Mouse (Mus musculus): ENCODE data around the gene Eno4.
"Not testable (repeated sequence)": the region's sequence is repeated elsewhere in the genome, so short reads cannot be mapped to it uniquely, and the experiment has no call there.

Gene Eno4

DNA sequence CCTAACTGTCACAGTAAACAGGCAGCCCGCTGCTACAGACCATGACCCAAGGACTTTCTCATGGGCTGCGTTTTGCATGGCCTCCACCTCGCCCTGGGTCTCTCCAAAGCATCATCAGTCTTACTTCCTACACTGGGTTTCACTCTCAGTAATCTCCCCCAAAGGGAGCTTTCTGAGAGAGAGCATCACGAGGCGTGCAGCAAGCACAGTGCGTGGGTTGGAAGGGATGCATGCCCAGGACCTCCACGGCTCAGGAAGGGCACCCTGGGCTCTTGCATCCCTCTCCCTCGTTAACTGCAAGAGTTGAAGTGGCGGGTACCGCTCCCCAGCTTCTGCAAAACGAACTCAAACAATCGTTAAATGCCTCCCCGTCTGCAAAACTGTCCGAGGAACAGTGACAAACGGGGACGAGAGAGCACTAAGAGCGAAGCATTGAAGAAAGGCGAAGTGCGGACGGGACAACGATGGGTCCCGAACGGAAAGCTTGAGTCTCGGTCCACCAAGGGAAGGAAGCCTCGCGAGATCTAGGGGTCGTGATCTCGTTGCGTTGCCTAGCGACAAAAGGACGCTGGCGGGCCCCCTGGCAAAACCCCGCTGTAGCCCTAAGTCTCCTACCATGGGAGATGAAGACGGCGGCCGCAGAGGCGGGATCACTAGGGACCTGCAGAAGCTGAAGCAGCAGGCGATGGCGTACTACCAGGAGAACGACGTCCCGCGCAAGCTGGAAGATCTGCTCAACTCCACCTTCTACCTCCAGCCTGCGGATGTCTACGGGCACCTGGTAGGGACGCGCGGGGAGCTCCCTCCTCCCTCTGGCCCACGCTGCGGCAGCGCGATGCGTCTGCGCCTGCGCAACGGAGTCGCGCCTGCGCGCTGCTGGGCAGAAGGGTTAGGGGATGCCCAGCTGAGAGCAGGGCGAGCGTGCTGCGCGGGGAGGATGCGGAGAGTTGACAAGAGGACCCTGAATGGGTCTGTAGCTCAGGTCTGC is at the start of gene Eno4, which contains the start of gene Hspa12a:
Eno4 (plus strand) TSS at position 585 of the 988 bp plus-strand sequence.
Hspa12a (minus strand) TSS at position 814 of the 988 bp plus-strand sequence.
- DNase-seq: peak; percentile 95

DNA sequence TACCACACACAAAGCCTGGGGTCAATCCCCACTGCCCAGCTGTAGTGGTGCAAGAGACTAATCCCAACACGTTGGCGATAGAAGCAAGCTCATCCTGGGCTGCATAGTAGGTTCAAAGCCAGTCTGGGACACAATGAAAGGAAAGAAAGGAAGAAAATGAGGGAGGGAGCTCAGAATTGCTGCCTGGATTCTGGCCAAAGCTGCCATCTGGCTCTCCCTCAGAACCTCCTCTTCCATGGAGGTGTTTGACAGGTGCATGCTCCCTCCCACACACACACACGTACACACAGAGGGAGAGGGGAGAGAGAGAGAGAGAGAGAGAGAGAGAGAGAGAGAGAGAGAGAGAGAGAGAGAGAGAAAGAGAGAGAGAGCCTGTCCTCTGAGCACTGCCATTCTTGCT is 47.0 kb upstream of the Eno4 start:
- no peak for DNase-seq

GRCm38 (mm10) chr19:58900471-58900870 is 42.8 kb upstream of the Eno4 start:
- not testable (repeated sequence) for DNase-seq

DNA sequence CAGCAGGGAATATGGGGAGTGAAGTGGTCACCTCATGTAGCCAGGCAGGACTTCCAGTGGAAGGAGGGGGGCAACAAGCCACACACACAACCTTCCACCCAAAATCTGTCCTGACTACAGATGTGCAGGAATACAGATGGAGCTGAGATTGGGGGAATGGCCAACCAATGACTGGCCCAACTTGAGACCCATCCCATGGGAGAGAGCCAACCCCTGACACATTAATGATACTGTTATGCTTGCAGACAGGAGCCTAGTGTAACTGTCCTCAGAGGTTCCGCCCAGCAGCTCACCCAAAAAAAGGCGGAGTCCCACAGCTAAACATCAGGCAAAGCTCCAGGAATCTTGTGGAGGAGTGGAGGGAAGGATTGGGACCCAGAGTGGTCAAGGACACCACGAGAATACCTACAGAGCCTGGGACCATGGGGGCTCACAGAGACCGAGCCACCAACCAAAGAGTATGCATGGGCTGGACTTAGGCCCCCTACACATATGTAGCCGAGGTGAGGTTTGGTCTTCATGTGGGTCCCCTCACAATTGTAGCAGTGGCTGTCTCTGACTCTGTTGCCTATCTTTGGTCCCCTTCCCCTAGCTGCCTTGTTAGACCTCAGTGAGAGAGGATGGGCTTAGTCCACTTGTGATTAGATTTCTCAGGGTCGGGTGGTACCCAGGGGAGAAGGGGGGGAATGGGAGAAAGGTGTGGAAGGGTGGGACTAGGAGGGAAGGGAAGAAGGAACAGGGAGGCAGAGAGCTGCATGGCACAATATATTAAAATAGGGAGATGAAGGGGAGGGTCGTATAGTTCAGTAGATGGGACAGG is 39.9 kb upstream of the Eno4 start:
- DNase-seq: no peak

GRCm38 (mm10) chr19:58903899-58904327 is 39.3 kb upstream of the Eno4 start:
- DNase-seq: peak; percentile 68

DNA sequence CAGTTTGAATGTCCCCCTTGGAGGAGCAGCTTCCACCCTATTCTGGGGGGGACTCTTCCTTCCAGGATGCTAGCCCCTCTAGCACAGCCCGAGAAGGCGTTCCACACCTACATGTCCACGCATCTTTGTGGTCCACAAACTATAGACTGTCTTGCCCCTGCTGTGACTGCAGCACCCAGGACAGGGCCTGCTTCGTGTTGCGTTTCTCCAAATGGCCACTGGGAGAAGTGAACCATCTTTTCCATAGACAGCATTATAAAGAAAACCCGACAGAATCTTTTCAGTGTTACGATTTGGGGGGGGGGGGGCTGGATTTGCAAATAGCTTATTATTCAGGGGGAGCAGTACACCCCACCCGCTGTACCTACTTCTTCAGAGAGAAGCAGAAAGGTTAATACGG is 36.5 kb upstream of the Eno4 start:
- no peak for DNase-seq

GRCm38 (mm10) chr19:58908018-58908417 is 35.2 kb upstream of the Eno4 start:
- DNase-seq: no peak

GRCm38 (mm10) chr19:58910941-58911368 is 32.3 kb upstream of the Eno4 start:
- DNase-seq: peak; percentile 27

DNA sequence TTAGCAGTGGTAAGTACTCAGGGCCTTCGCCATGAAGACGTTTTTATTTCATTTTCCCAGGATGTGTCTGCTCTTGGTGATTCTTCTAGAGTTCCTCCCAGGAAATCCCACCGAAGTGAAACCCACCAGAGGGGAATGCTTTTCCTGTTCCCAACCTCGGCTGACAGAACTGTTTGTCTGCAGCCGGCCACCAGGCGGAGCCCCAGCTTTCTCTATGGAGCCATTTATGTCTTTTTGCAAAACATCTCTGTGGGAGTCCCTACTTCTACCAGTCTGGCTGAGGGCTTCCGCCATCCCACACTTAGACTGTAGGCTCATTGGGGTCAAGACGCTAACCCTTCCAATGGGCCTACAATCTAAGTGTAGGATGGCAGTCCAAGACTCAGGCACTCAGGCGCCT is 31.8 kb upstream of the Eno4 start:
- DNase-seq: peak; percentile 69

GRCm38 (mm10) chr19:58913301-58913700 is 29.9 kb upstream of the Eno4 start:
- DNase-seq: no peak

GRCm38 (mm10) chr19:58918597-58918996 is 24.6 kb upstream of the Eno4 start:
- no peak for DNase-seq

- no peak for DNase-seq
Observed at GRCm38 (mm10) chr19:58919148-58919547, 24.1 kb upstream of the Eno4 start.

- no peak for DNase-seq
Observed at GRCm38 (mm10) chr19:58931081-58931800, 12.0 kb upstream of the Eno4 start.

- DNase-seq: no peak
Observed at GRCm38 (mm10) chr19:58933062-58933461, 10.2 kb upstream of the Eno4 start.

DNA sequence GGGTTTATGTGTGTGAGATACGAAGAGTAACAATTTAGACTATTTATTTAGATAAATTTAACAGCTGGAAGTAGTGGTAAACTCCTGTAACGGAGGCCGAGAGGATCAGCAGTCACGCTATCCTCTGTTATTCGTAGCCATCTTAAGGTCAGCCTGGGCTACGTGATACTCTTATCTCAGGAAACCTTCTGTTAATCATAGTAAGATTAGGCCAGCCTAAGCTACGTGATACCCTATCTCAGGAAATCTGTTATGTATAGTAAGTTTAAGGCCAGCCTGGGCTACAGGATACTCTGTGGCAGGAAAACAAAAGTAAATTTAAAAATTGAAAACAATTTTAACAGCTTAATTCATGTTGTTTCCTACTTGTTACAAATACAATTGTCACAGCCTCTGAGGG is 2.7 kb downstream of the Eno4 start:
- no peak for DNase-seq

DNA sequence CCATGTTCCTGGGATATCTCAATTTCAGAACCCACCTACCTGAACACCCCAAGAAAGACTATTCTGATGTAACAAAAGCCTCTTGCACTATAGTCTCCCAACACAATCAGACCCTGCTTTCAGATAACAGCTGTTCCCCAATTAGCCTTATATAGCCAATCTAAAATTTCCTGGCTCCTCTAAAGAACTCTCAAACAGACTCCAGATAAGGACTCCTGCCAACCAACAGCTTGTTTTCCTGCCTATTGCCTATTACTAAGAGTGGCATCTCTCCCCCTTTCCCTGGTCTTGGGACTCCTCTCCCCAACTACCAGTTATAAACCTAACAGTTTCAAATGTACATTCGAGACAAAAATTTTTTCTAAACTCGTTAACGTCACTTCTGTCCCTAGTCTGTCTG is 8.3 kb downstream of the Eno4 start:
- DNase-seq: no peak

DNA sequence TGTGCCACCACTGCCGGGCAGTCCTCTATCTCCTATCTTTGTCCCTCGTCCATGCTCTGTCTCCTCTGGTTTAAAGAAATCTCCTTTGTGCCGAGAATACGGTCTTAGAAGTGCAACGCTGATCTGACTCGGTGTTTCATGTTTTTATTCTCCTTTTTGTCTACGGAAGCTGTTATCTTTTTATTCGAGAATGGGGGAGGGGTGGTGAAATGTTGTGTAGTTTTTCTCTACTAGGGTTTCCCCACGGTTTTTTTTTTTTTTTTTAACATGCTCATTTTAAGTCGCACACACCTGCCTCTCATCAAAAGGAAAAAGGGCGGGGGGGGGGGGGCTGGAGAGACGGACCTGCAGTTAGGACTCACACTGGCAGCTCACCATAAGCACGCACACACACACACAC is 9.0 kb downstream of the Eno4 start:
- no peak for DNase-seq

DNA sequence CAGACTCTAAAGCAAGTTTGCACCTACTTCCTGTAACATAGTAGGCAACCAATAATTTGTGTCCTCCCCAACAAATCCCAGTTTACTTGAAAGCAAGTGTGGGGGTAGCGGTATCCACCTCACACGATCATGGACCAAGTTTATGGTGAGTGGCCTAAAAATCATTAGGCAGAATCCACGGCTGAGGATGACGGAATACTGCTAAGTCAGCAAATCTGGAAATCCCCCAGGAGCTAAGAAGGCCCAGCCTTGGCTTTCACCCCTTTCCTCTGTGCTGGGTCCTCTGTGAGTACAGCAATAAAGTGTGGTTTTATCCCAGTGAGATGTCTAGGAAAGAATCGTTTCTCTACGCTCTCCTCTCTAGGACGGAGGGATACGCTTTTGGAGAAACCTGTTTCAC is 11.6 kb downstream of the Eno4 start:
- DNase-seq: no peak

GRCm38 (mm10) chr19:58963011-58963410 is 19.8 kb downstream of the Eno4 start:
- DNase-seq: no peak

GRCm38 (mm10) chr19:58968731-58969506 is 25.7 kb downstream of the Eno4 start:
- DNase-seq: no peak

DNA sequence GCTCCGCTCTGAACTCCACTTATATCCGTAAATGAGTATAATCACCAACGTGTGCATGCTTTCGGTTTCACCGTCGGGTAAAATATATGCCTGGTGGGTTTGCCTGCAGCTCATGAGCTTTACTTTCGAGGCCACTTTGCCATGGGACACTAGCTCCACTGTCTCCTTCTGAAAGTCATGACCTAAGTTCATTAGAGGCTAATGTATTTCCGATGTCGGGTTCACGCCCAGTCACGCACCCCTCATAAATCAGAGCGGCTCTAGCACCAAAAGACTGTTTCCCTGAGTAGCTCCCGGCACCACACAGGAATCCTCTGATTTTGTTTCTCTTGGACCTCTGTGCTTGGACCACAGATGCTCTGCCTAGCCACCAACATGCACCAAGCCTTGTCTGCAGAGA is 27.6 kb downstream of the Eno4 start:
- DNase-seq: no peak

DNA sequence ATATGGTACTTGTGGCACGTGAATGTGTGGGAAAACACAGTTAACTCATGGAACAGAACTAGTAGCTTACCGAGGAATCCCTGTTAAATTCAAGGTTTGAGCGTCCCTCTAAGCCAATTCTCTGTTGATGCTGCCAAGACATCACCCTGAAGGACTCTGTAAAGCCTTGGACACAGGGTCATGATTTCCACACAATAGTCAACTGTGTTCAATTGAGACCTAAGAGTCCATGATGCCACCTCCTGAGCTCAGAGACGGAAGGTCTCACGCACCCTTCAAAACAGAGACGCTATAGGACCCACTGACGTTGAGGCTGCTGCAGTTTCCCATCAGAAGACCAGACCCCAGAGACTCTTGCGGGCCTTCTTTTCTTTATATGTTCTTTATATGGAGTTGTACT is 30.9 kb downstream of the Eno4 start:
- DNase-seq: no peak
